Mouse (Mus musculus) kidney, embryonic 16.5 days (tissue): Measurements from ENCODE around the gene Etv3. TPM values are rescaled to one million over a fixed set of nuclear protein-coding genes. Genes with fewer than 3 reads are reported as not detected.

Experiments used
- ATAC-seq: fragments of 200-750 bp; cut with Nextera tagmentation; 2 replicates; pipeline ENCODE4 v1.8.0; 2017; ENCODE audit warnings: moderate TSS enrichment; ENCODE audit not compliant: low FRiP score, low TSS enrichment
- H3K27ac ChIP-seq: fragments of 300-500 bp; sonication (generic); 2 replicates; pipeline ENCODE4 v1.5.1; 2014; ENCODE audit warnings: low read length
- H3K27me3 ChIP-seq: fragments of 300-500 bp; sonication (generic); 2 replicates; pipeline ENCODE4 v1.6.1; 2014; ENCODE audit warnings: low read length, control low read depth, mixed read lengths; ENCODE audit not compliant: insufficient read depth
- H3K36me3 ChIP-seq: fragments of 300-500 bp; sonication (generic); 2 replicates; pipeline ENCODE4 v1.6.1; 2014; ENCODE audit warnings: low read length, control low read depth, mixed read lengths; ENCODE audit not compliant: insufficient read depth
- H3K4me1 ChIP-seq: fragments of 300-500 bp; sonication (generic); 2 replicates; pipeline ENCODE4 v1.6.1; 2014; ENCODE audit warnings: low read length, control low read depth, mixed read lengths; ENCODE audit not compliant: insufficient read depth
- H3K4me2 ChIP-seq: fragments of 300-500 bp; sonication (generic); replicated peaks from 2 replicates; pipeline ENCODE4 v1.6.1; 2014; ENCODE audit warnings: low read depth, low read length
- H3K4me3 ChIP-seq: fragments of 300-500 bp; sonication (generic); 2 replicates; pipeline ENCODE4 v1.5.1; 2014; ENCODE audit warnings: mild to moderate bottlenecking, low read length
- H3K9ac ChIP-seq: fragments of 300-500 bp; sonication (generic); replicated peaks from 2 replicates; pipeline ENCODE4 v1.6.1; 2014; ENCODE audit warnings: low read length
- H3K9me3 ChIP-seq: fragments of 300-500 bp; sonication (generic); 2 replicates; pipeline ENCODE4 v1.6.1; 2016; ENCODE audit warnings: low read length, control low read depth
- WGBS: fragments of 180-500 bp; shearing (Covaris S2); extraction: QIAGEN DNeasy Blood & Tissue Kit; methylation state at CpG from one replicate; pipeline ENCODE4 v1.1.7; 2014; 5-methylcytosine and 5-hydroxymethylcytosine counted together
- polyA plus RNA-seq: library from polyadenylated mRNA; unstranded; fragments of >200 nt; fragmentation: Nextera tagmentation; extraction: Ambion mirVana; gene quantifications from 2 replicates; pipeline ENCODE4 v1.2.1, GENCODE M21; 2015

Etv3 gene
- polyA plus RNA-seq, 1 experiment from 2014 or later = 14.4 TPM

- WGBS = 17% methylated on average over 4 of the region's 4 CpGs
- Histone ChIP-seq H3K27ac (no peak overlapping the region), H3K9me3 (no peaks in the 10 kb centered on the region), H3K4me3 (peak overlapping the region; percentile 6; the same call in 1 of the 2 replicates), H3K27me3 (no peaks in the 10 kb centered on the region), H3K36me3 (no peaks in the 10 kb centered on the region), H3K9ac (0 out of 2 replicates have a peak overlapping the region, but pooled peaks have one; percentile 4), H3K4me1 (0 out of 2 replicates have a peak, but pooled peaks cover 10% of the 10 kb centered on the region), H3K4me2 (peak overlapping the region; percentile 29; the same call in 1 of the 2 replicates)
- ATAC-seq = peak; percentile 99
Observed at GRCm38 (mm10) chr3:87566066-87566465, 40.9 kb downstream of the Etv3 start.

- 90% methylated on average over 14 of the region's 14 CpGs for WGBS
- no peaks in the 10 kb centered on the region for H3K9me3 ChIP-seq
- H3K4me2 ChIP-seq = no peak overlapping the region
- H3K4me3 ChIP-seq = no peak overlapping the region
- H3K4me1 ChIP-seq = 0 out of 2 replicates have a peak, but pooled peaks cover 10% of the 10 kb centered on the region
- no peak overlapping the region for H3K27ac ChIP-seq
- no peaks in the 10 kb centered on the region for H3K36me3 ChIP-seq
- H3K9ac ChIP-seq = no peak overlapping the region
- ATAC-seq = no peak
- H3K27me3 ChIP-seq = no peaks in the 10 kb centered on the region
Observed at GRCm38 (mm10) chr3:87567497-87567896, 42.3 kb downstream of the Etv3 start.

- no peaks in the 10 kb centered on the region for H3K36me3 ChIP-seq
- H3K27ac ChIP-seq = no peak overlapping the region
- no peaks in the 10 kb centered on the region for H3K27me3 ChIP-seq
- H3K4me1 ChIP-seq = 0 out of 2 replicates have a peak, but pooled peaks cover 10% of the 10 kb centered on the region
- ATAC-seq = no peak
- H3K9me3 ChIP-seq = no peaks in the 10 kb centered on the region
- H3K9ac ChIP-seq = no peak overlapping the region
- 93% methylated on average over 5 of the region's 5 CpGs for WGBS
- H3K4me3 ChIP-seq = no peak overlapping the region
- H3K4me2 ChIP-seq = no peak overlapping the region
Observed at GRCm38 (mm10) chr3:87568681-87569080, 43.5 kb downstream of the Etv3 start.

- no peak overlapping the region for H3K9ac ChIP-seq
- H3K4me2 ChIP-seq = no peak overlapping the region
- H3K4me1 ChIP-seq = no peaks in the 10 kb centered on the region
- no peak overlapping the region for H3K27ac ChIP-seq
- peaks cover 1% of the 10 kb centered on the region for H3K9me3 ChIP-seq
- no peak for ATAC-seq
- 25% methylated on average over 6 of the region's 6 CpGs for WGBS
- no peaks in the 10 kb centered on the region for H3K36me3 ChIP-seq
- no peak overlapping the region for H3K4me3 ChIP-seq
- no peaks in the 10 kb centered on the region for H3K27me3 ChIP-seq
Observed at GRCm38 (mm10) chr3:87575766-87576165, 50.6 kb downstream of the Etv3 start.

- 84% methylated on average over 4 of the region's 4 CpGs for WGBS
- ATAC-seq = no peak
Observed at GRCm38 (mm10) chr3:87582259-87582658, 57.1 kb downstream of the Etv3 start.

More at GRCm38 (mm10) chr3:87582259-87582658, 57.1 kb downstream of the Etv3 start:
- no peak overlapping the region for H3K9ac ChIP-seq
- H3K27ac ChIP-seq = no peak overlapping the region
- no peaks in the 10 kb centered on the region for H3K4me1 ChIP-seq
- H3K4me2 ChIP-seq = no peak overlapping the region
- H3K9me3 ChIP-seq = peaks cover 7% of the 10 kb centered on the region
- no peak overlapping the region for H3K4me3 ChIP-seq
- no peaks in the 10 kb centered on the region for H3K36me3 ChIP-seq
- H3K27me3 ChIP-seq = no peaks in the 10 kb centered on the region

Other genes with a start within 250 kb of the Etv3 start
- 0.31 and 0.59 TPM in 2 replicates for gene Cd5l, start 167.5 kb upstream of the Etv3 start, polyA plus RNA-seq
- 0.34 TPM in 1 of 2 replicates, not detected in the other for gene Fcrl1, start 149.0 kb upstream of the Etv3 start, polyA plus RNA-seq
- not detected in 2 replicates for gene Fcrl5, start 89.6 kb upstream of the Etv3 start, polyA plus RNA-seq
- gene Arhgef11, start 92.2 kb downstream of the Etv3 start, polyA plus RNA-seq = 17.3 and 18.1 TPM in 2 replicates
- 0.87 and 0.89 TPM in 2 replicates for gene Lrrc71, start 223.2 kb downstream of the Etv3 start, polyA plus RNA-seq